Mouse (Mus musculus) heart, adult 2 months (tissue): ENCODE data around the gene Htt. TPM values are rescaled to one million over a fixed set of nuclear protein-coding genes. Genes with fewer than 3 reads are reported as not detected.
"Not testable (repeated sequence)": the region's sequence is repeated elsewhere in the genome, so short reads cannot be mapped to it uniquely, and the experiment has no call there.

Experiments
- DNase-seq, 2 experiments: peaks; one replicate each; pipeline ENCODE4 v3.0.0; 2021
- H3K27ac ChIP-seq: fragments of 200-600 bp; 2 replicates; pipeline ENCODE4 v1.8.1; 2022
- H3K27me3 ChIP-seq: fragments of 200-500 bp; 2 replicates; pipeline ENCODE4 v1.6.1; 2012; ENCODE audit warnings: mild to moderate bottlenecking, low read length, inconsistent platforms, mixed read lengths; ENCODE audit not compliant: control insufficient read depth, insufficient read depth
- H3K36me3 ChIP-seq: fragments of 200-500 bp; 2 replicates; pipeline ENCODE4 v1.6.1; 2012; ENCODE audit warnings: low read length, inconsistent platforms; ENCODE audit not compliant: control insufficient read depth, insufficient read depth
- H3K4me1 ChIP-seq: fragments of 200-500 bp; 2 replicates; pipeline ENCODE4 v1.6.1; 2011; ENCODE audit warnings: low read length; ENCODE audit not compliant: control insufficient read depth, insufficient read depth
- H3K4me3 ChIP-seq: fragments of 200-600 bp; 2 replicates; pipeline ENCODE4 v1.8.1; 2022
- H3K79me2 ChIP-seq: fragments of 200-500 bp; replicated peaks from 2 replicates; pipeline ENCODE4 v1.6.1; 2012; ENCODE audit warnings: mild to moderate bottlenecking, inconsistent platforms, low read length, moderate library complexity, mixed read lengths; ENCODE audit not compliant: control insufficient read depth, insufficient read depth
- H3K9ac ChIP-seq: fragments of 200-500 bp; 2 replicates; pipeline ENCODE4 v1.6.1; 2012; ENCODE audit warnings: low read depth, mild to moderate bottlenecking, control low read depth, inconsistent platforms, low read length, mixed read lengths
- CTCF ChIP-seq: fragments of 200-600 bp; IDR thresholded peaks from 2 replicates; pipeline ENCODE4 v1.8.1; 2022; ENCODE audit warnings: antibody characterized with exemption, mild to moderate bottlenecking, moderate library complexity
- EP300 ChIP-seq: fragments of 200-500 bp; IDR thresholded peaks from 2 replicates; pipeline ENCODE4 v1.6.1; 2011; ENCODE audit warnings: low read depth, low read length, control low read depth; ENCODE audit not compliant: insufficient read depth
- POLR2A ChIP-seq: fragments of 200-500 bp; IDR thresholded peaks from 2 replicates; pipeline ENCODE4 v1.6.1; 2011; ENCODE audit warnings: mild to moderate bottlenecking, low read depth, low read length, control low read depth; ENCODE audit not compliant: insufficient read depth
- WGBS: fragments of 180-500 bp; shearing (Covaris S2); methylation state at CpG from one replicate; pipeline ENCODE4 v1.1.7; 2018; 5-methylcytosine and 5-hydroxymethylcytosine counted together
- intact Hi-C: fragments of 180-260 bp; cut with DNase I; formaldehyde crosslinking; loops from one replicate; pipeline ENCODE4 v1.15.1; 2025
- long read RNA-seq: library from polyadenylated mRNA; stranded (forward); transcript quantifications from one replicate; pipeline ENCODE4 v2.0.0, GENCODE M21; 2021
- polyA plus RNA-seq: library from polyadenylated mRNA; depleted of rRNA; stranded (reverse); fragments of >200 nt; gene quantifications from 2 replicates; pipeline ENCODE4 v1.2.3, GENCODE M21; 2012; rRNA removed
- total RNA-seq, 2 experiments: library from RNA; stranded (reverse); gene quantifications; 2 replicates each; pipeline ENCODE4 v1.2.3; 2021

Gene Htt
- 10 to 100 TPM; 11.5 to 12.0 TPM for total RNA-seq
- 6.5 and 11.0 TPM in 2 replicates for polyA plus RNA-seq
- long read RNA-seq, partial matches to known transcripts, result 6 of 6 reads
- long read RNA-seq, other reads (novel, unspliced or antisense), result 0 of 6 reads

DNA sequence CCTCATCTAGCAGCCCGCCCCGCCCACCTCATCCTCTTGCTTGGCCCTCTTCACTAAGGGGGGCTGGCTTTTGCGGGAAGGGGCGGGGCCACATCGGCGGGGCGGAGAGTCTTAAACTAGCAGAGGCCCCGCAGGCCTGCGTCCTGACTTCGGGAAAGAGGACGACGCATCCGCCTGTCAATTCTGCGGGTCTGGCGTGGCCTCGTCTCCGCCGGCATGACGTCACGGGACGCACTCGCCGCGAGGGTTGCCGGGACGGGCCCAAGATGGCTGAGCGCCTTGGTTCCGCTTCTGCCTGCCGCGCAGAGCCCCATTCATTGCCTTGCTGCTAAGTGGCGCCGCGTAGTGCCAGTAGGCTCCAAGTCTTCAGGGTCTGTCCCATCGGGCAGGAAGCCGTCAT lies at the start of gene Htt:
Gene Htt, plus strand, starts transcription at position 232 of the 400 bp plus-strand sequence.
- H3K27me3 ChIP-seq, result no peaks in the 10 kb centered on the region
- H3K9ac ChIP-seq, result peak within 1 kb of the TSS; percentile 85
- H3K79me2 ChIP-seq, result no peaks in the 10 kb centered on the region
- intact Hi-C loops, result loop anchor here (5.0 to 10.0 kb wide), 2 partner anchors 99 to 247 kb away; partner anchors contain the start of genes Grk4, Nop14 and Tnip2
- peak within 1 kb of the TSS; percentile 82 for H3K27ac ChIP-seq
- WGBS, result under 1% methylated on average over 35 of the region's 35 CpGs
- peak within 1 kb of the TSS; percentile 65 for H3K4me3 ChIP-seq
- TF ChIP-seq POLR2A (peak; percentile 81), CTCF (no peak), EP300 (0 out of 2 replicates have a peak, but pooled peaks have one; percentile 10)
- H3K36me3 ChIP-seq, result no peaks in the 10 kb centered on the region
- H3K4me1 ChIP-seq, result peaks cover 6% of the 10 kb centered on the region
- DNase-seq, result peak; percentile 97 to 98

GRCm38 (mm10) chr5:34714371-34714770 lies 47.2 kb upstream of the Htt start:
- intact Hi-C loops, H3K36me3 ChIP-seq, H3K27ac ChIP-seq, H3K9ac ChIP-seq, H3K79me2 ChIP-seq, H3K4me3 ChIP-seq, H3K27me3 ChIP-seq, DNase-seq, H3K4me1 ChIP-seq: not testable (repeated sequence)
- whole genome bisulfite sequencing, result 67% methylated on average over 3 of the region's 3 CpGs

DNA sequence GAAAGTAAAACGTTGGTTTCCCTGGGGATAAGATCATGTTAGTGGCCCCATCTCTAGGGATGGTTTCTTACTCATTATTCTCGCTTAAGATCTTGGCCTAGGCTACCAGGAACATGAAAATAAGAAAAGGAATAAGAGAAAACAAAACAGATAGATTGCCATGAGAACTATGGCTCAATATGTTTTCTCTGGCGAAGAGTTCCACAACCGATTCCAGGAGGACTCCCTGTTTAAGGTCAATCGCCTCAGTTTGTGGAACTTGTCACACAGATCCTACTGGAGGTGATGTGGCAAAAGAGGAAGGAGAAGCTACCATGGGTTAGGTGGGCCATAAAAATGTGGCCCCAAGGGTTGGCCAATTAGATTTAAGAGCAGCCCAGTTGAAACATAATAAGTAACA lies 46.7 kb upstream of the Htt start:
- TF ChIP-seq EP300 (no peak), POLR2A (no peak), CTCF (no peak)
- intact Hi-C loops, result no loop called here

GRCm38 (mm10) chr5:34729141-34729540 lies 32.4 kb upstream of the Htt start:
- H3K79me2 ChIP-seq, result no peaks in the 10 kb centered on the region
- no peaks in the 10 kb centered on the region for H3K36me3 ChIP-seq
- intact Hi-C loops, result no loop called here
- no peaks in the 10 kb centered on the region for H3K4me1 ChIP-seq
- H3K4me3 ChIP-seq, result no peak overlapping the region
- H3K9ac ChIP-seq, result no peak overlapping the region
- TF ChIP-seq EP300 (no peak), CTCF (no peak), POLR2A (no peak)
- no peak for DNase-seq
- no peak overlapping the region for H3K27ac ChIP-seq
- no peaks in the 10 kb centered on the region for H3K27me3 ChIP-seq

More for the DNA sequence above, 46.7 kb upstream of the Htt start:
- H3K27me3 ChIP-seq, result no peaks in the 10 kb centered on the region
- H3K27ac ChIP-seq, result no peak overlapping the region
- DNase-seq, result no peak
- H3K4me3 ChIP-seq, result no peak overlapping the region
- H3K4me1 ChIP-seq, result no peaks in the 10 kb centered on the region
- no peaks in the 10 kb centered on the region for H3K36me3 ChIP-seq
- H3K79me2 ChIP-seq, result no peaks in the 10 kb centered on the region
- 71% methylated on average over 5 of the region's 5 CpGs for WGBS
- H3K9ac ChIP-seq, result no peak overlapping the region

- Histone ChIP-seq H3K36me3 (no peaks in the 10 kb centered on the region), H3K4me1 (no peaks in the 10 kb centered on the region), H3K9ac (no peak overlapping the region), H3K79me2 (no peaks in the 10 kb centered on the region), H3K27ac (no peak overlapping the region), H3K27me3 (no peaks in the 10 kb centered on the region), H3K4me3 (no peak overlapping the region)
- intact Hi-C loops, result no loop called here
- 35% methylated on average over 1 of the region's 1 CpGs for WGBS
- no peak for DNase-seq
- TF ChIP-seq CTCF (no peak), POLR2A (no peak), EP300 (no peak)
Measured at GRCm38 (mm10) chr5:34730255-34730654, 31.3 kb upstream of the Htt start.

GRCm38 (mm10) chr5:34751477-34751876 lies 10.1 kb upstream of the Htt start:
- 61% methylated on average over 3 of the region's 3 CpGs for WGBS
- Histone ChIP-seq H3K4me1 (no peaks in the 10 kb centered on the region), H3K27me3 (no peaks in the 10 kb centered on the region), H3K4me3 (no peak overlapping the region), H3K9ac (no peak overlapping the region), H3K79me2 (no peaks in the 10 kb centered on the region), H3K36me3 (no peaks in the 10 kb centered on the region), H3K27ac (no peak overlapping the region)
- intact Hi-C loops, result no loop called here
- TF ChIP-seq POLR2A, result no peak
- no peak for DNase-seq
